Mouse (Mus musculus) forebrain, embryonic 16.5 days (tissue): ENCODE data around the gene Slc6a5. TPM values are rescaled to one million over a fixed set of nuclear protein-coding genes. Genes with fewer than 3 reads are reported as not detected.

Source experiments
- ATAC-seq: fragments of 200-750 bp; cut with Nextera tagmentation; 2 replicates; pipeline ENCODE4 v1.8.0; 2017; ENCODE audit warnings: mild to moderate bottlenecking, moderate library complexity
- H3K27ac ChIP-seq: fragments of 300-500 bp; sonication (generic); 2 replicates; pipeline ENCODE4 v1.5.1; 2014; ENCODE audit warnings: low read length, control low read depth
- H3K27me3 ChIP-seq: fragments of 300-500 bp; sonication (generic); replicated peaks from 2 replicates; pipeline ENCODE4 v1.6.1; 2014; ENCODE audit warnings: low read length; ENCODE audit not compliant: control insufficient read depth, insufficient read depth
- H3K36me3 ChIP-seq: fragments of 300-500 bp; sonication (generic); 2 replicates; pipeline ENCODE4 v1.6.1; 2014; ENCODE audit not compliant: control insufficient read depth, insufficient read depth
- H3K4me1 ChIP-seq: fragments of 300-500 bp; sonication (generic); replicated peaks from 2 replicates; pipeline ENCODE4 v1.6.1; 2014; ENCODE audit warnings: low read length; ENCODE audit not compliant: control insufficient read depth, insufficient read depth
- H3K4me2 ChIP-seq: fragments of 300-500 bp; sonication (generic); 2 replicates; pipeline ENCODE4 v1.6.1; 2014; ENCODE audit warnings: mild to moderate bottlenecking, low read length, control low read depth
- H3K4me3 ChIP-seq: fragments of 300-500 bp; sonication (generic); replicated peaks from 2 replicates; pipeline ENCODE4 v1.5.1; 2014; ENCODE audit warnings: mild to moderate bottlenecking, low read length, control low read depth
- H3K9ac ChIP-seq: fragments of 300-500 bp; sonication (generic); replicated peaks from 2 replicates; pipeline ENCODE4 v1.6.1; 2014; ENCODE audit warnings: low read depth, low read length, control low read depth
- H3K9me3 ChIP-seq: fragments of 300-500 bp; sonication (generic); 2 replicates; pipeline ENCODE4 v1.6.1; 2016; ENCODE audit warnings: low read length; ENCODE audit not compliant: control insufficient read depth
- WGBS: fragments of 180-500 bp; shearing (Covaris S2); extraction: QIAGEN DNeasy Blood & Tissue Kit; methylation state at CpG from one replicate; pipeline ENCODE4 v1.1.7; 2014; 5-methylcytosine and 5-hydroxymethylcytosine counted together
- polyA plus RNA-seq: library from polyadenylated mRNA; unstranded; fragments of >200 nt; fragmentation: Nextera tagmentation; extraction: Ambion mirVana; gene quantifications from 2 replicates; pipeline ENCODE4 v1.2.1, GENCODE M21; 2015

Slc6a5 gene
- polyA plus RNA-seq, 1 experiment from 2014 or later, result not detected

DNA sequence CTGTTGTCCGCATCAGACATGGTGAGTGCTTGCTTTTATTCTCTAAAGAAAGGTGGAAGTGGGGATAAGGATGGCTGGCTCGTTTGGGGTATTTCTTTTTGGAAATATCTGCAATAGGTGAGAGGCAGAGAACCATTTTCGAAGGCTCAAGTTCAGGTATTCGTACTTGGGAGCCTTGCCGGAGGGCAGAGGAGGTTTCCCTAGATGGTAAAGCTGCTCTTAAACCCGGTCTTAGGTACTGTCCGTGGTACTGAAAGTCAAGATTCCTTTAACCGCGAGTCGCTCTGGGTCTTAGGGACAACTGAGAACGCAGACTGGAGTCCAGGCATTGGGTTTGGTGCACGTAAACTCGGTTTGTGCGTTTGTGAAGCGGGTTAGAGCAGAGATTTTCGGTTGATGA is 415 bp downstream of the Slc6a5 start:
- H3K27me3 ChIP-seq, result peaks cover 74% of the 10 kb centered on the region
- no peaks in the 10 kb centered on the region for H3K9me3 ChIP-seq
- no peak overlapping the region for H3K27ac ChIP-seq
- H3K4me2 ChIP-seq, result no peak overlapping the region
- H3K4me1 ChIP-seq, result peaks cover 6% of the 10 kb centered on the region
- no peaks in the 10 kb centered on the region for H3K36me3 ChIP-seq
- no peak overlapping the region for H3K4me3 ChIP-seq
- under 1% methylated on average over 16 of the region's 16 CpGs for WGBS
- no peak for ATAC-seq
- no peak overlapping the region for H3K9ac ChIP-seq

DNA sequence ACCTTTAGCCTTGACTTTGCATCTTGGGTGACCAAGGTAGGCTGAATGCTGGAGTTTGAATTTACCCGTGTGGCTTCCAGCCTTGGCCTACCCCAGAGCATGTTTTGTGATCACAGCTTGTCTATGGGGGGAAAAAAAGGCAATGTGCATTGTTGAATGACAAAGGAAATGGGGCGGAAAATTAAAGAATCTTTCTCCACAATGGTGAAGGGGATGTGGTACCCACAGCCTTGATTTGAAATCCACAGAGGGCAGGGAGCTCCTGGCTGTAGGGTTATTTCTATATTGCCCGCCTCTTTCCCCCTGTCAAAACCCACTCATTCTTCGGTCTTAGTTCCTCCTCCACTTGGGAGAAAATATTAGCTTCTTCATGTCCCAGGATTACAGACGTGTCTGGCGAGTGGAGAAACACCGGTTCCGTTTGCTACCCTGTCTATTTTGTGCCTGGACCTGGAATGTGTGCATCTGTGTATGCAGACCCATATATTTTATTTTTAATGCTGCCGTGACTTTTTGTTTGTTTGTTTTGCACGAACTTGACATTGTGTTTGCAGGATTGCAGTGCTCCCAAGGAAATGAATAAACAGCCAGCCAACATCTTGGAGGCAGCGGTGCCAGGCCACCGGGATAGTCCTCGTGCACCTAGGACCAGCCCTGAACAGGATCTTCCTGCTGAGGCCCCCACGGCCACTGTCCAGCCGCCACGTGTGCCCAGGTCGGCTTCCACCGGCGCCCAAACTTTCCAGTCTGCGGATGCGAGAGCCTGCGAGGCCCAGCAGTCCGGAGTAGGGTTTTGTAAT is 1.4 kb downstream of the Slc6a5 start:
- Histone ChIP-seq H3K9me3 (no peaks in the 10 kb centered on the region), H3K9ac (no peak overlapping the region), H3K4me1 (peaks cover 6% of the 10 kb centered on the region), H3K4me2 (no peak overlapping the region), H3K27ac (no peak overlapping the region), H3K4me3 (no peak overlapping the region), H3K36me3 (no peaks in the 10 kb centered on the region), H3K27me3 (peaks cover 76% of the 10 kb centered on the region)
- WGBS, result 2% methylated on average over 23 of the region's 23 CpGs
- no peak for ATAC-seq

DNA sequence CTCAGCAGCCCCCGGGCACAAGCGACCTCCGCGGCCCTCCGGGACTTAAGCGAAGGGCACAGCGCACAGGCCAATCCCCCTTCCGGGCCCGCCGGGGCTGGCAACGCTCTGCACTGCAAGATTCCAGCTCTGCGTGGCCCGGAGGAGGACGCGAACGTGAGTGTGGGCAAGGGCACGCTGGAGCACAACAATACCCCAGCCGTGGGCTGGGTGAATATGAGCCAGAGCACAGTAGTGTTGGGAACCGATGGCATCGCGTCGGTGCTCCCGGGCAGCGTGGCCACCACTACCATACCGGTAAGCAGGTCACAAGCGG is 2.0 kb downstream of the Slc6a5 start:
- ATAC-seq, result 0 out of 2 replicates have a peak, but pooled peaks have one; percentile 7
- H3K9me3 ChIP-seq, result no peaks in the 10 kb centered on the region

DNA sequence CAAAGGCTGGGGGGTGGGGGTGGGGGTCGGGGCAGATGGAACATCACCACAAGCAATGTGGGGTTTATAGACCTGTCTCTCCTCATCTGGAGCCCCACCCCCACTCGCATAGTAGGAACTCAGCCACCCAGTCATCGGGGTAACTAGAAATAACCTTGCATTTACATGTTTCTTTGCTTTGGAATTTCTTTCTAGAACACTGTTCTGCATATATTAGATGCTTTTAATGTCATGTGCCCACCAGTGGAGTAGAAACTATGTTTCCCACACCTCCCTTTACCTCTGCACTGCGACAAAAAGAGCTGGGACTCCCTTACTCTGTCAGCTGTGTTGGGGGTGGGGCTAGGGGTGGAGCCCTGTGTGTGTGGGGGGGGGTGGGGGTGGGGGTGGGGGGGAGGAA is 3.2 kb downstream of the Slc6a5 start:
- no peak overlapping the region for H3K27ac ChIP-seq
- no peaks in the 10 kb centered on the region for H3K36me3 ChIP-seq
- no peak overlapping the region for H3K9ac ChIP-seq
- no peaks in the 10 kb centered on the region for H3K9me3 ChIP-seq
- 0% methylated on average over 4 of the region's 4 CpGs for WGBS
- peaks cover 6% of the 10 kb centered on the region for H3K4me1 ChIP-seq
- peaks cover 77% of the 10 kb centered on the region for H3K27me3 ChIP-seq
- no peak for ATAC-seq
- no peak overlapping the region for H3K4me2 ChIP-seq
- H3K4me3 ChIP-seq, result no peak overlapping the region

More for the DNA sequence above, 2.0 kb downstream of the Slc6a5 start:
- peaks cover 6% of the 10 kb centered on the region for H3K4me1 ChIP-seq
- H3K9ac ChIP-seq, result no peak overlapping the region
- H3K36me3 ChIP-seq, result no peaks in the 10 kb centered on the region
- WGBS, result 2% methylated on average over 26 of the region's 26 CpGs
- H3K27me3 ChIP-seq, result peaks cover 75% of the 10 kb centered on the region
- H3K4me3 ChIP-seq, result no peak overlapping the region; the same call in 1 of the 2 replicates
- no peak overlapping the region for H3K4me2 ChIP-seq
- H3K27ac ChIP-seq, result no peak overlapping the region

DNA sequence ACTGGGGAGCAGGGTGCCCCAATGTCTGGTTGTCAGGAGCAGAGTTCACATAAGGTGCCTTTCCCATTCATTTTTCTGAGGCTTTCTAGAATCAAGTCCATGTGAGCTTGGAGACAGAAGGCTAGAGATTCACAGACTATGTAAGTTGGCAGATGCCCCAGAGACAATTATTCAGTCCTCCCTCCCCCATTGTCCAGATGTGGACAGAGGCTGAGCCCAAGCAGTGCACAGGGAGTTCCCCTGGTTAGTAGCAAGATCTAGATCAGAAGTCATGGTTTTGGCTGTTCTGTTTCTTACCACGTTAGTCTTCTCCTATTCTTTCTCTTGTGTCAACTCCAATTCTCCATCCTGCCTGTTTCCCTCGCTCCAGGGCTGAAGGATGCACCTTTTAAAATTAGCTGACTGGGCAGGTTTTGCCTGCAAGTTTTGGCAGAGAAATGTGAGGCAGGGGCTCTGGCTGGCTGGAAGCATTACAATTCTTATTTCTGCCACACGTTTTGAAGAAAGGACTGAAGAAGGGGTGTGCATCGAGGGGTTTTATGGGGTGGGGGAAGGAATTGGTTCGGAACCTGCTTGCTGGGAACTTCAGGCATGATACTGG is 3.9 kb downstream of the Slc6a5 start:
- H3K4me2 ChIP-seq, result no peak overlapping the region
- ATAC-seq, result no peak

DNA sequence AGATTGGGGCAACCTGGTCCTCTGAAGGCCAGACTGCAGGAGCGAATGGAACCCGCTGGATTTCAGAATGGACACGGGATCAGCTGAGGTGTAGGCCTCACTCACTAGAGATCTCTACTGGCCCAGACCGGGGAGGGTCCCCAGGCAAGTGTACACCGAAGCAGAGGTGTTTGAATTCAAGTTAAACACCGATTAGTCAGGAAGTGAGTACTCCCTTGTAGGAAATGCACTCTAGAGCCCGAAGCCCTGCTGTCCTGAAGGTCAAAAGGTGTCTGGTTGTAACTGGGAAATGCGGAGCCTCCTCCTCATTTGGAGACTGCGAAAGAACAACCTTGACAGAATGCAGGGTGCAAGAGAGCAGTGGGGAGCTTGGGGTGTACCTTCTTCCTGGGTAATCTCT is 5.0 kb downstream of the Slc6a5 start:
- Histone ChIP-seq H3K4me2 (no peak overlapping the region), H3K36me3 (no peaks in the 10 kb centered on the region), H3K27ac (no peak overlapping the region), H3K4me3 (no peak overlapping the region), H3K27me3 (peaks cover 78% of the 10 kb centered on the region), H3K9ac (no peak overlapping the region), H3K9me3 (0 out of 2 replicates have a peak, but pooled peaks cover 3% of the 10 kb centered on the region), H3K4me1 (peaks cover 6% of the 10 kb centered on the region)
- no peak for ATAC-seq
- 3% methylated on average over 9 of the region's 9 CpGs for WGBS

More for the DNA sequence above, 3.9 kb downstream of the Slc6a5 start:
- Histone ChIP-seq H3K36me3 (no peaks in the 10 kb centered on the region), H3K4me1 (peaks cover 6% of the 10 kb centered on the region), H3K27me3 (peaks cover 79% of the 10 kb centered on the region), H3K9ac (no peak overlapping the region), H3K27ac (no peak overlapping the region), H3K4me3 (no peak overlapping the region), H3K9me3 (no peaks in the 10 kb centered on the region)
- 1% methylated on average over 5 of the region's 5 CpGs for whole genome bisulfite sequencing

DNA sequence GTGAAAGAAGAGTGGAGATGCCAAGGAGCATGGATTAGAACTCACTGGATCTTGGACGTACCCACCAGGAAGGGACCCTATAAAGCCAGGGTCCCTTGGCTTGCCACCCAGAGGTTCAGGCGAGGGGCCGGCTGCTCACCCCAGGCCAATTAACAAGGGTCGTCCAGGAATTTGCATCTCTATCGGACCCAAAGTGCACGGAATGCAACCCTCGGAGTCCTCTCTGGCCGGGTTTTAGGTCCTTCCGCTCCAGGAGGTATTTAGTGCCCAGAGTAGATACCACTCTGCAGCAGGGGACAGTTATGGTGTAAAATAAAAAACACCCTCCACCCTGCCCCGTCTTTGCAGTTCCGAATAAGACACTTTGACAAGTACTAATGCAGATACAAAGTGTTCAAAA is 5.5 kb downstream of the Slc6a5 start:
- Histone ChIP-seq H3K9ac (no peak overlapping the region), H3K4me2 (no peak overlapping the region), H3K9me3 (0 out of 2 replicates have a peak, but pooled peaks cover 3% of the 10 kb centered on the region), H3K4me3 (no peak overlapping the region), H3K27me3 (peaks cover 78% of the 10 kb centered on the region), H3K36me3 (no peaks in the 10 kb centered on the region), H3K4me1 (peaks cover 6% of the 10 kb centered on the region), H3K27ac (no peak overlapping the region)
- WGBS, result 2% methylated on average over 11 of the region's 11 CpGs
- no peak for ATAC-seq

DNA sequence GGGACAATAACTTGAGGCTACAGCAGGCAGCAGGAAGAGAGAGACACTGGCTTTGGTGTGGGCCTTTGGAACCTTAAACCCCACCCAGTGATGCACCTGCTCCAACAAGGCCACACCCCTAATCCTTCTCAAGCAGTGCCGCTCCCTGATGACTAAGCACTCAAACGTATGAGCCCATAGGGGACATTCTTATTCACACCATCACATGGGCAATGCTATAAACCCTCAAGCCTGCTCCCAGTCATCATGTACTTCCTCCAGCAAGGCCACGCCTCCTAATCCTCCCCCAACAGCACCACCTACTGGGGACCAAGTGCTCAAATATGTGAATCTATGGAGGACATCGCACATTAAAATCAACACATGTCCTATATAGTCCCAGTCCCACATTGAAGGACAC is 9.5 kb downstream of the Slc6a5 start:
- WGBS, result 83% methylated on average over 4 of the region's 4 CpGs
- ATAC-seq, result no peak
- H3K4me3 ChIP-seq, result no peak overlapping the region
- 0 out of 2 replicates have a peak, but pooled peaks cover 3% of the 10 kb centered on the region for H3K9me3 ChIP-seq
- no peak overlapping the region for H3K9ac ChIP-seq
- H3K4me1 ChIP-seq, result 0 out of 2 replicates have a peak, but pooled peaks cover 6% of the 10 kb centered on the region
- H3K4me2 ChIP-seq, result no peak overlapping the region
- no peaks in the 10 kb centered on the region for H3K36me3 ChIP-seq
- peaks cover 61% of the 10 kb centered on the region for H3K27me3 ChIP-seq
- no peak overlapping the region for H3K27ac ChIP-seq

DNA sequence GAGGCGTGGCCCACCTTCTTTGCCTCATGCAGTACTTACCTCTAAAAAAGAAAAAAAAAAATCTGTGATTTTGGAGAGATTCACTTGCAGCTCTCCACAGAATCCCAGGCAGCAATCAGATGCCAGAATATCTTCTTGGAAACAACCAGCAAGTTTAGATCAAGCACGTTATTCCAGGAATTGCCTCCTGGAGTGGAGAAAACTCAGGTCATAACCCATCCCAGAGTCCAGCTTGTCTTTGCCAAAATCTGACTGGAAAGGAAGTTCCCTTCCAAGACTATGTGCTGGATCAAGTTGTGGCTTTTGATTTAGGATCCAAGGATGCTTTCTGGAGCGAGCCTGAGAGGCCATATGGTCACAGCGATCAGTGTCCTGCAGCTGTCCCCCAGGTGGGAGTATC is 10.8 kb downstream of the Slc6a5 start:
- H3K9ac ChIP-seq, result no peak overlapping the region
- peaks cover 60% of the 10 kb centered on the region for H3K27me3 ChIP-seq
- 78% methylated on average over 4 of the region's 4 CpGs for WGBS
- 0 out of 2 replicates have a peak, but pooled peaks cover 6% of the 10 kb centered on the region for H3K4me1 ChIP-seq
- H3K9me3 ChIP-seq, result 0 out of 2 replicates have a peak, but pooled peaks cover 3% of the 10 kb centered on the region
- H3K4me2 ChIP-seq, result no peak overlapping the region
- H3K4me3 ChIP-seq, result no peak overlapping the region
- H3K36me3 ChIP-seq, result no peaks in the 10 kb centered on the region
- H3K27ac ChIP-seq, result no peak overlapping the region
- ATAC-seq, result no peak
